8 mouse cellular contexts compared by ENCODE assay signal in genomic region chr9:89826712-89827548, GRCm38 (mm10).
DNase-seq lines count a peak whose midpoint lies in the region; ATAC-seq lines count a peak whose summit lies in the region.

No protein-coding gene starts in this region.

- H3K36me3 ChIP-seq in intestine, embryonic 15.5 days, result no peaks in the 10 kb centered on the region

- intact Hi-C loops in left cerebral cortex, postnatal 14 days (cut with DNase I), result loop anchor here (2.0 to 5.0 kb wide), 3 partner anchors 80 to 250 kb away; partner anchors contain the start of gene Rasgrf1

- WGBS in intestine, embryonic 15.5 days, result 37% methylated on average over 24 of the region's 24 CpGs

- H3K4me3 ChIP-seq in intestine, embryonic 15.5 days (replicated peaks), result no peak overlapping the region; the same call in 1 of the 2 replicates

- DNase-seq in adrenal gland, adult 8-10 months, result peak; percentile 81
- peak; percentile 76 for DNase-seq in embryo, embryonic 11.5 days (ENCODE audit: low read depth, low spot score)
- DNase-seq in gastrocnemius, postnatal 4 days (ENCODE audit: low spot score in 2 of 2), result peak; percentile 67 to 82
- peak; percentile 93 to 95 for DNase-seq in left cerebral cortex, postnatal 14 days (ENCODE audit: low spot score in 2 of 2)
- peak; percentile 83 for DNase-seq in mesoderm, embryonic 11.5 days (ENCODE audit: low read depth, low spot score)
- peak; percentile 86 for DNase-seq in right cerebral cortex, postnatal 25 days
- DNase-seq in urinary bladder, postnatal 36 days (ENCODE audit: low spot score in 2 of 2), result peak; percentile 88 to 90

- H3K9ac ChIP-seq in intestine, embryonic 15.5 days, result no peak overlapping the region

- peak; percentile 92 for ATAC-seq in intestine, embryonic 15.5 days

- no peaks in the 10 kb centered on the region for H3K4me1 ChIP-seq in intestine, embryonic 15.5 days (replicated peaks)

- H3K27me3 ChIP-seq in intestine, embryonic 15.5 days (replicated peaks), result no peaks in the 10 kb centered on the region

- H3K27ac ChIP-seq in intestine, embryonic 15.5 days, result no peak overlapping the region

- peak overlapping the region; percentile 47 for H3K4me2 ChIP-seq in intestine, embryonic 15.5 days (replicated peaks)

- no peaks in the 10 kb centered on the region for H3K9me3 ChIP-seq in intestine, embryonic 15.5 days
